In the genomic region with DNA sequence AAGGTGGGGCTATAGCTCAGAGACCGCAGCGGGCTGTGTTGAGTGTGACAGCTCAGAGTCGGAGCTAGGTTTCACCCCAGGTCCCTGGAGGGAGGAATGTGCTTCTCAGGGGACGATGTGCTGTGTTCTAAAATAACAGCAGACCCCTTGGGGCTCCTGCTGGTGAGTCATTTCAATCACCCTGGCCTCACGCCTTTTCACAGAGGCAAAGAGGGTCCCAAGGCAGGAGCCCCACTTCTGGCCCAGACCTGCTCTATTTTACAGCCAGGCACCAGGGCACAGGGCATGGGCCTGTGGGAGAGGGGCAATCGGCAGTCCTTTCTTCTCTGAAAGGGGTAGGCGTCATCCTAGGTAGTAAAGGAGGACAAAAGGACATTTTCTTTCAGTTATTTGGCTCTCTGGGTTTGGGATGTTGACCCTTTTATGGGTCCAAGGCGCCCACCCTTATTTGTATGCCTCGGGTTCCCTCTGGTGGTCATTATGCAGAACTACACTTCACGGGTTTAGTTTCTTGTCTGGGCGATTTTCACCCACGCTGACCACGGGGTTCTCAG, we compare ENCODE assay signal across 9 mouse cellular contexts. TPM values are rescaled to one million over a fixed set of nuclear protein-coding genes. Genes with fewer than 3 reads are reported as not detected.
DNase-seq lines count a peak whose midpoint lies in the region; ATAC-seq and TF ChIP-seq lines count a peak whose summit lies in the region.
"Had no signal": no experiment of that assay in that cellular context is flagged by ENCODE, and none has a peak within 500 bp of the region (broad histone marks: within the 10 kb centered on the region; RNA-seq: fewer than 3 reads in every experiment).

No protein-coding gene starts in this region.

- ATAC-seq in embryonic facial prominence, embryonic 13.5 days (ENCODE audit: insufficient number of reproducible peaks, insufficient read depth, low FRiP score, low TSS enrichment, low read depth): peak; percentile 39; the same call in 1 of the 2 replicates
- no peak for ATAC-seq in limb, embryonic 14.5 days (ENCODE audit: low FRiP score, low read depth)

- no peaks in the 10 kb centered on the region for H3K9me3 ChIP-seq in heart, embryonic 10.5 days
- no peaks in the 10 kb centered on the region for H3K9me3 ChIP-seq in embryonic facial prominence, embryonic 13.5 days
- H3K9me3 ChIP-seq in limb, embryonic 14.5 days (ENCODE audit: control insufficient read depth, low read length): no peaks in the 10 kb centered on the region
- H3K9me3 ChIP-seq: lung, embryonic 15.5 days had no signal

- DNase-seq in heart, postnatal 10 days: peak; percentile 28 to 58
- no peak for DNase-seq in heart, embryonic 10.5 days (ENCODE audit: low spot score)
- peak; percentile 59 for DNase-seq in 416B (ENCODE audit: low read depth)
- peak; percentile 57 for DNase-seq in NIH3T3 (ENCODE audit: low read depth)
- peak; percentile 54 for DNase-seq in limb, embryonic 14.5 days (ENCODE audit: low spot score)
- DNase-seq in retina, postnatal 1 day: peak; percentile 77
- no peak for DNase-seq in right cerebral cortex, postnatal 36 days (ENCODE audit: low spot score in 2 of 2)

- intact Hi-C loops in heart, postnatal 10 days (cut with DNase I): loop anchor here (1.0 kb wide), 2 partner anchors 51 to 157 kb away; no protein-coding TSS in a partner anchor

- no peak overlapping the region for H3K9ac ChIP-seq in embryonic facial prominence, embryonic 13.5 days
- 0 out of 2 replicates have a peak overlapping the region, but pooled peaks have one; percentile 25 for H3K9ac ChIP-seq in limb, embryonic 14.5 days (ENCODE audit: low read depth, low read length, severe bottlenecking)
- H3K9ac ChIP-seq: lung, embryonic 15.5 days had no signal

- no peak overlapping the region for H3K27ac ChIP-seq in heart, embryonic 10.5 days
- H3K27ac ChIP-seq in embryonic facial prominence, embryonic 13.5 days: no peak overlapping the region
- no peak overlapping the region for H3K27ac ChIP-seq in limb, embryonic 14.5 days (replicated peaks; ENCODE audit: low read depth, low read length)
- H3K27ac ChIP-seq: lung, embryonic 15.5 days had no signal

- no peak for TF ChIP-seq POLR2A in limb, embryonic 14.5 days (IDR thresholded peaks at IDR 0.05; ENCODE audit: borderline replicate concordance, extremely low read depth, insufficient read depth, insufficient read length)

- H3K4me2 ChIP-seq in embryonic facial prominence, embryonic 13.5 days: peak overlapping the region; percentile 16; the same call in 1 of the 2 replicates
- H3K4me2 ChIP-seq in limb, embryonic 14.5 days (replicated peaks; ENCODE audit: low read depth, low read length, severe bottlenecking): peak overlapping the region; percentile 10; the same call in 1 of the 2 replicates
- H3K4me2 ChIP-seq: lung, embryonic 15.5 days had no signal

- H3K27me3 ChIP-seq in heart, embryonic 10.5 days (ENCODE audit: insufficient read depth, poor library complexity, severe bottlenecking): peaks cover 59% of the 10 kb centered on the region
- H3K27me3 ChIP-seq in embryonic facial prominence, embryonic 13.5 days: 0 out of 2 replicates have a peak, but pooled peaks cover 3% of the 10 kb centered on the region
- H3K27me3 ChIP-seq in limb, embryonic 14.5 days (ENCODE audit: control insufficient read depth, insufficient read depth, low read length): no peaks in the 10 kb centered on the region

- H3K4me3 ChIP-seq in heart, embryonic 10.5 days: no peak overlapping the region
- no peak overlapping the region for H3K4me3 ChIP-seq in embryonic facial prominence, embryonic 13.5 days
- peak overlapping the region; percentile 26 for H3K4me3 ChIP-seq in limb, embryonic 14.5 days (replicated peaks; ENCODE audit: low read length)
- H3K4me3 ChIP-seq: lung, embryonic 15.5 days had no signal

- peaks cover 22% of the 10 kb centered on the region for H3K4me1 ChIP-seq in heart, embryonic 10.5 days
- H3K4me1 ChIP-seq in embryonic facial prominence, embryonic 13.5 days: peaks cover 7% of the 10 kb centered on the region; the same call in 1 of the 2 replicates
- H3K4me1 ChIP-seq in limb, embryonic 14.5 days (ENCODE audit: control insufficient read depth, insufficient read depth, low read length): peaks cover 13% of the 10 kb centered on the region
- H3K4me1 ChIP-seq: lung, embryonic 15.5 days had no signal

- 20% methylated on average over 13 of the region's 13 CpGs for WGBS in heart, embryonic 10.5 days
- 24% methylated on average over 13 of the region's 13 CpGs for WGBS in embryonic facial prominence, embryonic 13.5 days
- 22% methylated on average over 13 of the region's 13 CpGs for WGBS in limb, embryonic 14.5 days

- no peaks in the 10 kb centered on the region for H3K36me3 ChIP-seq in heart, embryonic 10.5 days
- no peaks in the 10 kb centered on the region for H3K36me3 ChIP-seq in embryonic facial prominence, embryonic 13.5 days
- H3K36me3 ChIP-seq in limb, embryonic 14.5 days (ENCODE audit: control insufficient read depth, insufficient read depth, low read length): no peaks in the 10 kb centered on the region
- H3K36me3 ChIP-seq: lung, embryonic 15.5 days had no signal

RNA-seq across cellular contexts. Expression of gene Matn1, which starts 3.0 kb away (rescaled TPM):
- not detected for total RNA-seq in heart, postnatal 10 days (2021)
- polyA plus RNA-seq in heart, embryonic 10.5 days (2016; fragmentation: Nextera tagmentation; extraction: Ambion mirVana): not detected in 2 replicates
- 28.7 and 31.4 TPM in 2 replicates for polyA plus RNA-seq in embryonic facial prominence, embryonic 13.5 days (2015; fragmentation: Nextera tagmentation; extraction: Ambion mirVana)
- 471 and 564 TPM in 2 replicates for polyA plus RNA-seq in limb, embryonic 14.5 days (2012; rRNA removed)
- 87.5 and 113 TPM in 2 replicates for polyA plus RNA-seq in limb, embryonic 14.5 days (2014; fragmentation: Nextera tagmentation; extraction: Ambion mirVana)

RNA-seq across cellular contexts. Expression of gene Laptm5, which starts 34.2 kb away (rescaled TPM):
- 10 to 100 TPM; 13.9 to 16.9 TPM for total RNA-seq in heart, postnatal 10 days (2021)
- polyA plus RNA-seq in heart, embryonic 10.5 days (2016; fragmentation: Nextera tagmentation; extraction: Ambion mirVana): 7.7 and 19.5 TPM in 2 replicates
- 27.9 and 28.6 TPM in 2 replicates for polyA plus RNA-seq in embryonic facial prominence, embryonic 13.5 days (2015; fragmentation: Nextera tagmentation; extraction: Ambion mirVana)
- 45.5 and 55.1 TPM in 2 replicates for polyA plus RNA-seq in limb, embryonic 14.5 days (2012; rRNA removed)
- polyA plus RNA-seq in limb, embryonic 14.5 days (2014; fragmentation: Nextera tagmentation; extraction: Ambion mirVana): 69.2 and 75.8 TPM in 2 replicates

Comparison
In these comparisons a context has a peak if more than half of its experiments do, and no peak if none do; other contexts are left out.
1. DNase-seq: peak in heart, postnatal 10 days (2 of 2), 416B (single experiment), NIH3T3 (single experiment), limb, embryonic 14.5 days (single experiment) and retina, postnatal 1 day (single experiment); none in heart, embryonic 10.5 days (single experiment) and right cerebral cortex, postnatal 36 days (0 of 2).
2. RNA of gene Matn1, which starts 3.0 kb away (polyA plus RNA-seq): 87.5 to 564 TPM in limb, embryonic 14.5 days and 28.7 to 31.4 TPM in embryonic facial prominence, embryonic 13.5 days; not detected in heart, embryonic 10.5 days; every median in the first group is over 10 times any median in the second.